Mouse (Mus musculus) T-cell, adult 66 days (primary cell): ENCODE data around the gene Cpne7. TPM values are rescaled to one million over a fixed set of nuclear protein-coding genes. Genes with fewer than 3 reads are reported as not detected.

ENCODE experiments used
- total RNA-seq, 2 experiments: library from RNA; stranded (reverse); gene quantifications; 3 replicates in 1 of 2; 4 replicates in 1 of 2; pipeline ENCODE4 v1.2.4; 2023

Cpne7 gene
- 1 to 10 TPM; 2.4 to 4.4 TPM for total RNA-seq

DNA sequence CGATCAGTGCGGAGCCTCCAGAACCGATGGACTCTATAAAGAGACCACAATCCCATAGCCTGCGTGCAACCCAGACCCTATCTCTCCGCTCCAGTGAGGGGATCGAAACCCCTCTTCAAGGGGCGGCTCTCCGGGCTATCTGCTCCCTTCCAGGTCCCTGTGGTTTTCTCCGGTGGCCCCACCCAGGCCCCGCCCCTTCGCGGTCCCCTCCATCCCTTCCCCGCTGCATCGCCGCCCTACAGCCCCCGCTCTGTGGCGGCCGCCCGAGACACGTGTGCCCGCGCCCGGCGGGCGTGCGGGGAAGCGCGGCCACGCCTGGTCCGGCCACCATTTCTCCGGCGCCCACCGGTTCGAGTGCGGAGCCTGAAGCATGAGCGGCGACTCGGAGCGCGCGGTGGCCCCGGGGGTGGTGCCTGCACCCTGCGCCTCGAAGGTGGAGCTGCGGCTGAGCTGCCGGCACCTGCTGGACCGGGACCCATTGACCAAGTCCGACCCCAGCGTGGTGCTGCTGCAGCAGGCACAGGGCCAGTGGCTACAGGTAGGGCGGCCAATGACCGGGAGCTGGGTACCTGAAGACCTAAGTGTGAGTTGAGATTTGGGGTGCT is at the start of gene Cpne7:
Gene Cpne7, plus strand, starts transcription at position 248 of the 605 bp plus-strand sequence.

DNA sequence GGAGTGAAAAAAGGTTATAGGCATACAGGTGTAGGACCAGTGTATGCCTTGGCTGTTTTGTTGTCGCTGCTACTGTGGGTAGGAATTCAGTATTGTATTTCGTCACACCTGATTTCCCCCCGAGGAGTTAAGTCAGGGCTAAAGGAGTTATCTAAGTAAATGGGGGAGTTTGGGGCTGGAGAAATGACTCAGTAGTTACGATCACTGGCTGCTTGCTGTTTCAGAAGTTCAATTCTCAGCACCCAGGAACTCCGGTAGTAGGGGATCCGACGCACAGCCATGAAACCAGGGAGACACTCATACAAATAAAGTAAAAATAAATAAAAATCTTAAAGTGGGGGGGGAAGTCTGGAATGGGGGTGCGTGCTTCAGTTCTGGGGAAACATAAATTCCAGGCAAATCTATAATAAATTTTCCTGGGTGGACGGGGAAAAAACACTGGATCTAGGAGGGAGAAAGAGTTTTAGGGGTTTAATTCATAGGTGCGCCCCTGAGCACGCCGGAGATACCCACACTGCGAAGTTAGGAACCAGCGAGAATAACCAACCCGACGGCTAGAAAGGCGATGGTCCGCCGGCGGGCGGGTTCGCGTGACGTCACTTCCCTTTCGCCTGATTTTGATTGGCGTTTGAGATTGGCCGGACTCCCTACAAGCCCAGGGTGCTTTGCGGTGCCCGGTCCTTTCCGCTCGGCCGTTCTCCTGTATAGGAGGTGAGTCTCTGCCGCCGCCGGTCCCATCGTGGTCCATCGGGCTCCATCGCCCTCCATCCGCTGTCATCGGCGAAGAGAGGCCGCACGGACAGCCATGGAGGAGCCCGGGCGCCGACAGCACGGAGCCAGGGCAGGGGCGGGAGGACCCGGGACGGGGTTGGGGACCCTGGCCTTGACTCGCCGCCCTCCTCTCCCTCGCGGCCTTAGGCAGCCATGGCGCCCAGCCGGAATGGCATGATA is 15.2 kb upstream of the Cpne7 start, which contains the start of gene Rpl13:
Gene Rpl13, plus strand, starts transcription at position 616 of the 951 bp plus-strand sequence.

DNA sequence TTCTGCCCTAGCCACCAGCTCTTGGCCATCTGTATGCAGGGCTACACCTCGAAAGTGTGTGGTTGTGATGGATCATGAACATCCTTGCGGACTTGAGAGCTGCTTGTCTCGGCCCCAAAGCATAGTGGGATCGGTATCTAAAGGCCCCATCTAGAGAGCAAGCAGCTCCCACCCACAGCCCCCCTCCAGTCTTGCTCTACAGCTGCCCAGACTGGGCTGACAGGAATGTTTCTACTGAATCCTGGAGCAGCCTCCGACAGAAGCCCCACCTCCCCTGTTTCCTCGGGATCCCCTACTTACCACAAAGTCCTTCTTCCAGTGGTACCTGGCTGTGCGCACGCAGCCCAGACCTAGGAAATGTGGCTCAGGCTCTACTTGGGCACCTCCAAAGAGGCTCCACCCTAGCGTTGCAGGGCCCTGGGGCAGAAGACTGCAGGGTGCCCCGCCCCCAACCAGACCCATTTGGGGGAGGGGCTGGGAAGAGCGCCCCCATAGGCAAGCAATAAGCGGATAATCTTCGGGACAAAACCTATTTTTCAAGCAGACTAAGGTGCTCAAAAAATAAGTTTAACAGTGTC is 40.8 kb downstream of the Cpne7 start, which contains the start of gene Sult5a1:
Gene Sult5a1, minus strand, starts transcription at position 428 of the 578 bp plus-strand sequence.

Other genes with a start within 250 kb of the Cpne7 start
- gene Ankrd11, start 75.1 kb upstream of the Cpne7 start, total RNA-seq, result 100 to 1,000 TPM; 315 to 332 TPM
- gene Spg7, start 54.4 kb upstream of the Cpne7 start, total RNA-seq, result 10 to 100 TPM; 64.1 to 68.2 TPM
- gene Rpl13, start 15.0 kb upstream of the Cpne7 start, total RNA-seq, result 1,000 to 10,000 TPM; 1,793 to 1,834 TPM
- not detected for gene Sult5a1, start 40.9 kb downstream of the Cpne7 start, total RNA-seq
- gene Dpep1, start 68.9 kb downstream of the Cpne7 start, total RNA-seq, result not detected
- gene Chmp1a, start 95.4 kb downstream of the Cpne7 start, total RNA-seq, result 10 to 100 TPM; 66.2 to 94.1 TPM
- gene Spata33, start 95.5 kb downstream of the Cpne7 start, total RNA-seq, result not detected
- gene Cdk10, start 107.5 kb downstream of the Cpne7 start, total RNA-seq, result 10 to 100 TPM; 56.3 to 72.4 TPM
- gene Spata2l, start 118.9 kb downstream of the Cpne7 start, total RNA-seq, result 10 to 100 TPM; 10.6 to 14.3 TPM
- gene Zfp276, start 136.8 kb downstream of the Cpne7 start, total RNA-seq, result 10 to 100 TPM; 35.2 to 40.2 TPM
- 10 to 100 TPM; 31.2 to 33.0 TPM for gene Vps9d1, start 137.0 kb downstream of the Cpne7 start, total RNA-seq
- 1 to 10 TPM; 9.8 TPM for gene Fanca, start 201.2 kb downstream of the Cpne7 start, total RNA-seq
- not detected for gene Spire2, start 215.3 kb downstream of the Cpne7 start, total RNA-seq